Mouse (Mus musculus) naive thymus-derived CD4-positive, alpha-beta T cell, adult 2 months (primary cell): ENCODE data around the gene Gabrq.

Experiments used
- DNase-seq: peaks from one replicate; pipeline ENCODE4 v3.0.0-alpha.2; 2011; ENCODE audit warnings: low read depth

Gabrq gene

DNA sequence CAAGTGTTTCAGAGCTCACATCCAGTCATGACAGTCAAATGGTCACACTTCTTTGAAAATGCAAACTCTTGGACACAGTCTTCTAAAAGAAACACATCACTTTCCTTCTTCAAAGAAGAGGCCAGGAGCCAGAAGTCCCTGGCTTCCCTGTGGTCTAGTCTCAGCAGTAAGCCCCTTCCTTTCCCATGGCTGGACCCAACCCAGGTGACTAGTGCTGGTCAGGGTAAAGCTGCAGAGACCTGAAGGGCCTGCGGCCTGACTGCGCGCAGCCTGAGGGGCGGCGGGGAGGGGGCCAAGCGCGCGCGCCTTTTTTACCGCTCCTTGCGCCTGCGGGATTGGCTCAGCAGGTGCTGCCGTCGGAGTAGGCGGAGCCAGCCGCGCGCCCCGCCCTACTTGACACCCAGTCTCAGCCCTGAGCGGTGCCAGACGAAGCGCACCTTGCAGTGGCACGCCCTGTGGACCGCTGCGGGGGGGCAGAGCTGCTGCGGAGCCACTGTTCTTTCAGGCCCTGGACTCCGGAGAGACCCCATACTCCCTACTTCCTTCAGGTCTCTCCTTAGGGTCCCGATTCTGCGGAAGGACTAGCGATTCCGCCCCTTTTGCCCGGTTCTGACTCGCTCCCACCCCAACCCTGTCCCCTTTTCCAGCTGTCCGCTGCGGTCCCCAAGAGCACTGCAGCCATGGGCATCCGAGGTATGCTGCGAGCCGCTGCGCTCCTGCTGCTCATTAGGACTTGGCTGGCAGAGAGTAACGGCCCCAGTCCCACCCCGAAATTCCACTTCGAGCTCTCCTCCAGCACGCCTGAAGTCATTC is at the start of gene Gabrq:
Gene Gabrq, plus strand, starts transcription at position 403 of the 813 bp plus-strand sequence.
- no peak for DNase-seq

DNA sequence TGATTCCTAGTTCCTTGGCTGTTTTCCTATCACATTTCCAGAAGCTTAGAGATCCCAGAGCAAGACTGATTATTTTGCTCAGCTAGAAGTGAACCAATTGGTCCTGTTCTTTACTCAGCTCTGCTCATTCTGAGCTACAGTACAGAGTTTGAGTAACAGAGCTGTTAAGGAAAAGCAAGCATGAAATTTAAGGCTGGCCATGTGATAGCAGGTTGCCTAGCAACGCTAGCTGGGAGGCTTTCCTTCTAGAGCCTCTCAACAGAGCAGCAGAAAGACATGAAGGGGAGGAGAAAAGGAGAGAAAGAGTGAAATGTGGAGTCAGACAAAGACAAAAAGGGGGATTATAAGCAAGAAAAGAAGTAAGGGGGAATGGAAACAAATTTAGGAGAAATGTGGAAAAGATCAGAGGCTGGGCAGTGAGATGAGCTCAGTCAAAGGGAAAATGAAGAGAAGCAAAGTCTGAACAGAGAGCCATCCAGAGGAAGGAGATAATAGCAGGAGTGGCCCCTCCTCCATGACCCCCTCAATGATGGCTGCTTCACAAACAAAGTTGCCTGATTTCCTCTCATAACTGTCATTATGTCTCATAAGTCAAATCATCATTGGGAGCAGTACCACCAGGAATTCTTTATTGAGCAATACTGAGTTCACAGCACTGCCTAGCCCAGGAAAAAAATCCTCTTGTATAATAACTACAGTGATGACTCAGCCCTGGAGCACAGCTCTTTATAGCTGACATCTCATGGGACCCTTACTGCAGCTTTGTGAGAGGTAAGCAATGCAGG is 36.0 kb upstream of the Gabrq start:
- DNase-seq, result no peak

DNA sequence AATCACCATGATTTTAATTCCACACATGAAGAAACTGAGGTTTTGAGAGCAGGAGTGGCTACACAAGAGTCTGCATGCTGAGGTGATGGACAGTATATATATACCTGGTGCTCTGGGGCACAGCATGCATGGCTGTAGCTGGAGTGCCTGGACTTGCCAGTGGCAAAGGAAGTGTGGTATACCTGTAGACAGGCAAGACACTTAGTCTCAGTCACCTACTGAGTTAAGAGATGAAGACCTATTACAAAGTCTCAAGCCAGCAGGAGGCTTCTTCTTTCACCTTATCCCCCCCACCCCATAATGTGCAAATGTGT is 35.5 kb upstream of the Gabrq start:
- no peak for DNase-seq

DNA sequence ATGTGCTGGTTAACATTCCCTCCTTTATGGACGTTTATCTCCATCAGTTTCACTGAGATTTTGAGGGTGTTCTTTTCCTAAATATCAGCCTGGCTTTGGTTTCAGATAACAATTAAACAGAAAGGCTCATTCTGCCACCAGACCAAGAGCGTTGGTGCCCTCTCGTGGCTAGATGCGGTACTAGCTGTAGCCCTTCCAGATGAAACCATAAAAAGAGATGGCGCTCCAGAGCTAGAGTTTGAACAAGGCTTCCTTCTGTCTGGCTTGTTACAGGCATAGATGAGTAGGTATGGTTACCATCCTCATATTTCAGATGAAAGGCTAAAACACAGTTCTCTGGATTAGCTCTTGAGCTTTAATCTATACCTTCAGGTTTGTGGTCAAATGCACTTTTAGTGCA is 5.4 kb upstream of the Gabrq start:
- DNase-seq, result peak; percentile 28

DNA sequence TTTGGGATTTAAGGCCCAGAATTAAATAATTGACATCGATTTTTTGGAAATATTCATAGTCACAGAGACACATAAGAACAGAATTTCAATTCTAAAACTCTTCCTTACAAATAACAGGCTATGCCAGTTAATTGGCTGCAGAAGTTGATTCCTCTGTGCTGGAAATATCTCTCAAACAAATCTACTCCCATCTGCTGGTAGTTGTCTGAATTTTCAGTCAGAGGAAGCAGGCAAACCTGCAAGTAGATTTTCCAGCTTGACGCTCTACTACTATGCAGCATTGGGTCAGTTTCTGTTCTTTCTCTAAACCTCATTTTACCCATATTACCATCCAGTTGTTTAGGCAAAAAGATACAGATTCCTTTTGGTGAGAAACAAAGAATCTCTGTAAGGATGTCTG is 1.7 kb upstream of the Gabrq start:
- DNase-seq, result no peak

DNA sequence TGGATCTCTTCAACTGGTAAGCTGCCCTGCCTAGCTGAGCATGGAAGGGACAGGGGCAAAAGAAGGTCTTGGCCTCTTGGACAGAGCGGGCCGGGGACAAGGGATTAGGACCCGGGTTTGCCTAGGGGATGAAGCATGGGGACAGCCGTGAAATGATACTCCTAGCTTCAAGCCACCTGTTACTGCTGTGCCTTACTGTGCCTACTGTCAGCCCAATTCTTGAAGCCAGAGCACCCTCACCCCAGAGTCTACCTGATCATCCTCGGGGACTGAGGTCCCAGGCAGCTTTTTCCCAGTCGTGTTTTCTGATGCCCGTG is 569 bp downstream of the Gabrq start:
- DNase-seq, result no peak
